Mouse (Mus musculus): ENCODE measurements around the gene Pphln1.

Pphln1 gene

GRCm38 (mm10) chr15:93433811-93434210 lies 35.7 kb downstream of the Pphln1 start:
- no peak for DNase-seq (ENCODE audit: low read depth, low spot score)

GRCm38 (mm10) chr15:93435998-93436397 lies 37.8 kb downstream of the Pphln1 start:
- DNase-seq (ENCODE audit: low read depth, low spot score), result no peak

GRCm38 (mm10) chr15:93438663-93439062 lies 40.5 kb downstream of the Pphln1 start:
- peak; percentile 44 for DNase-seq (ENCODE audit: low read depth, low spot score)

- DNase-seq (ENCODE audit: low read depth, low spot score), result no peak
Measured at GRCm38 (mm10) chr15:93442271-93442670, 44.1 kb downstream of the Pphln1 start.

- DNase-seq (ENCODE audit: low read depth, low spot score), result no peak
Measured at GRCm38 (mm10) chr15:93443676-93444075, 45.5 kb downstream of the Pphln1 start.

GRCm38 (mm10) chr15:93448862-93449261 lies 50.7 kb downstream of the Pphln1 start:
- no peak for DNase-seq (ENCODE audit: low read depth, low spot score)

GRCm38 (mm10) chr15:93453296-93453695 lies 55.1 kb downstream of the Pphln1 start:
- DNase-seq (ENCODE audit: low read depth, low spot score), result no peak

GRCm38 (mm10) chr15:93456005-93456404 lies 57.9 kb downstream of the Pphln1 start:
- DNase-seq (ENCODE audit: low read depth, low spot score), result no peak

GRCm38 (mm10) chr15:93459422-93459821 lies 61.3 kb downstream of the Pphln1 start:
- DNase-seq (ENCODE audit: low read depth, low spot score), result peak; percentile 41

GRCm38 (mm10) chr15:93461066-93461465 lies 62.9 kb downstream of the Pphln1 start:
- no peak for DNase-seq (ENCODE audit: low read depth, low spot score)

- no peak for DNase-seq (ENCODE audit: low read depth, low spot score)
Measured at GRCm38 (mm10) chr15:93471651-93472050, 73.5 kb downstream of the Pphln1 start.

- DNase-seq (ENCODE audit: low read depth, low spot score), result no peak
Measured at GRCm38 (mm10) chr15:93472089-93472488, 73.9 kb downstream of the Pphln1 start.

- DNase-seq (ENCODE audit: low read depth, low spot score), result no peak
Measured at GRCm38 (mm10) chr15:93474277-93474676, 76.1 kb downstream of the Pphln1 start.

GRCm38 (mm10) chr15:93475688-93476087 lies 77.5 kb downstream of the Pphln1 start:
- no peak for DNase-seq (ENCODE audit: low read depth, low spot score)

GRCm38 (mm10) chr15:93477729-93478128 lies 79.6 kb downstream of the Pphln1 start:
- DNase-seq (ENCODE audit: low read depth, low spot score), result no peak

GRCm38 (mm10) chr15:93478676-93479075 lies 80.5 kb downstream of the Pphln1 start:
- DNase-seq (ENCODE audit: low read depth, low spot score), result no peak

- no peak for DNase-seq (ENCODE audit: low read depth, low spot score)
Measured at GRCm38 (mm10) chr15:93479445-93479844, 81.3 kb downstream of the Pphln1 start.

- no peak for DNase-seq (ENCODE audit: low read depth, low spot score)
Measured at GRCm38 (mm10) chr15:93481112-93481511, 83.0 kb downstream of the Pphln1 start.

GRCm38 (mm10) chr15:93484261-93484710 lies 86.1 kb downstream of the Pphln1 start:
- DNase-seq (ENCODE audit: low read depth, low spot score), result peak; percentile 41

- no peak for DNase-seq (ENCODE audit: low read depth, low spot score)
Measured at GRCm38 (mm10) chr15:93485252-93485651, 87.1 kb downstream of the Pphln1 start.

GRCm38 (mm10) chr15:93486066-93486465 lies 87.9 kb downstream of the Pphln1 start:
- DNase-seq (ENCODE audit: low read depth, low spot score), result no peak

GRCm38 (mm10) chr15:93489597-93489996 lies 91.4 kb downstream of the Pphln1 start:
- DNase-seq (ENCODE audit: low read depth, low spot score), result peak; percentile 94

- DNase-seq (ENCODE audit: low read depth, low spot score), result no peak
Measured at GRCm38 (mm10) chr15:93494700-93495099, 96.5 kb downstream of the Pphln1 start.

GRCm38 (mm10) chr15:93499866-93500265 lies 101.7 kb downstream of the Pphln1 start:
- peak; percentile 48 for DNase-seq (ENCODE audit: low read depth, low spot score)
